Mouse (Mus musculus) heart, postnatal 4 days (tissue): ENCODE data around the gene Epb41l2. TPM values are rescaled to one million over a fixed set of nuclear protein-coding genes. Genes with fewer than 3 reads are reported as not detected.

ENCODE experiments used
- total RNA-seq, 2 experiments: library from RNA; stranded (reverse); gene quantifications; 2 replicates each; pipeline ENCODE4 v1.2.3; 2021

The Epb41l2 gene
- total RNA-seq, 2 experiments from 2014 or later: 90.5 to 91.5 TPM

Other genes starting within 250 kb of the Epb41l2 start
- gene Akap7, start 51.9 kb upstream of the Epb41l2 start, total RNA-seq: 10 to 100 TPM; 48.1 to 52.5 TPM
- gene Smlr1, start 176.5 kb downstream of the Epb41l2 start, total RNA-seq: not detected